Mouse (Mus musculus): ENCODE measurements at regions not wholly inside any gene's neighbourhood (a gene's known extent, or its start where the extent isn't known, plus 50 kb on each side); places are given as distances from the start of the nearest gene placed in this dataset.

- no peak for DNase-seq (ENCODE audit: low spot score)
- H3K27me3 ChIP-seq (ENCODE audit: control insufficient read depth, insufficient read depth, low read length), result no peaks in the 10 kb centered on the region
- H3K9me3 ChIP-seq (ENCODE audit: control insufficient read depth, low read length), result no peaks in the 10 kb centered on the region
- no peak overlapping the region for H3K9ac ChIP-seq (ENCODE audit: low read length)
- H3K36me3 ChIP-seq (ENCODE audit: control insufficient read depth, insufficient read depth, low read length), result no peaks in the 10 kb centered on the region
- H3K4me2 ChIP-seq (ENCODE audit: low read depth, severe bottlenecking), result no peak overlapping the region
- WGBS, result 70% methylated on average over 8 of the region's 8 CpGs
- ATAC-seq (ENCODE audit: insufficient number of reproducible peaks, low FRiP score, low TSS enrichment, low read depth), result peak; percentile 42; the same call in 1 of the 2 replicates
- H3K4me3 ChIP-seq (ENCODE audit: low read depth, low read length), result no peak overlapping the region
- peak overlapping the region; percentile 47; the same call in 1 of the 2 replicates for H3K27ac ChIP-seq (replicated peaks; ENCODE audit: low read depth, low read length)
- peaks cover 17% of the 10 kb centered on the region; the same call in 1 of the 2 replicates for H3K4me1 ChIP-seq (ENCODE audit: control insufficient read depth, insufficient read depth, low read length)
Measured at GRCm38 (mm10) chr1:71897464-71898051, 244.6 kb upstream of the Fn1 start.

GRCm38 (mm10) chr1:71896141-71896725 lies 243.2 kb upstream of the Fn1 start:
- no peak overlapping the region for H3K4me2 ChIP-seq (ENCODE audit: low read depth, severe bottlenecking)
- 70% methylated on average over 11 of the region's 11 CpGs for WGBS

GRCm38 (mm10) chr1:71893636-71894035 lies 240.6 kb upstream of the Fn1 start:
- H3K9ac ChIP-seq (ENCODE audit: low read length), result no peak overlapping the region
- DNase-seq (ENCODE audit: low spot score) (peak; percentile 53), ATAC-seq (ENCODE audit: insufficient number of reproducible peaks, low FRiP score, low TSS enrichment, low read depth) (no peak)
- no peak overlapping the region for H3K4me3 ChIP-seq (ENCODE audit: low read depth, low read length)
- H3K4me1 ChIP-seq (ENCODE audit: control insufficient read depth, insufficient read depth, low read length), result peaks cover 17% of the 10 kb centered on the region; the same call in 1 of the 2 replicates
- no peak overlapping the region for H3K4me2 ChIP-seq (ENCODE audit: low read depth, severe bottlenecking)
- 10% methylated on average over 5 of the region's 5 CpGs for WGBS
- no peaks in the 10 kb centered on the region for H3K36me3 ChIP-seq (ENCODE audit: control insufficient read depth, insufficient read depth, low read length)
- no peaks in the 10 kb centered on the region for H3K9me3 ChIP-seq (ENCODE audit: control insufficient read depth, low read length)
- no peak overlapping the region for H3K27ac ChIP-seq (replicated peaks; ENCODE audit: low read depth, low read length)
- no peaks in the 10 kb centered on the region for H3K27me3 ChIP-seq (ENCODE audit: control insufficient read depth, insufficient read depth, low read length)

More at GRCm38 (mm10) chr1:71896141-71896725, 243.2 kb upstream of the Fn1 start:
- H3K4me1 ChIP-seq (ENCODE audit: control insufficient read depth, insufficient read depth, low read length), result peaks cover 17% of the 10 kb centered on the region; the same call in 1 of the 2 replicates
- H3K27me3 ChIP-seq (ENCODE audit: control insufficient read depth, insufficient read depth, low read length), result no peaks in the 10 kb centered on the region
- ATAC-seq (ENCODE audit: insufficient number of reproducible peaks, low FRiP score, low TSS enrichment, low read depth), result no peak
- H3K4me3 ChIP-seq (ENCODE audit: low read depth, low read length), result no peak overlapping the region
- H3K36me3 ChIP-seq (ENCODE audit: control insufficient read depth, insufficient read depth, low read length), result no peaks in the 10 kb centered on the region
- H3K27ac ChIP-seq (replicated peaks; ENCODE audit: low read depth, low read length), result no peak overlapping the region
- H3K9ac ChIP-seq (ENCODE audit: low read length), result no peak overlapping the region
- no peaks in the 10 kb centered on the region for H3K9me3 ChIP-seq (ENCODE audit: control insufficient read depth, low read length)
- DNase-seq (ENCODE audit: low spot score), result no peak

GRCm38 (mm10) chr1:71887809-71888208 lies 234.8 kb upstream of the Fn1 start:
- Histone ChIP-seq H3K4me1 (ENCODE audit: control insufficient read depth, insufficient read depth, low read length) (no peaks in the 10 kb centered on the region), H3K27ac (replicated peaks; ENCODE audit: low read depth, low read length) (no peak overlapping the region), H3K36me3 (ENCODE audit: control insufficient read depth, insufficient read depth, low read length) (no peaks in the 10 kb centered on the region), H3K4me3 (ENCODE audit: low read depth, low read length) (no peak overlapping the region), H3K4me2 (ENCODE audit: low read depth, severe bottlenecking) (no peak overlapping the region), H3K9me3 (ENCODE audit: control insufficient read depth, low read length) (no peaks in the 10 kb centered on the region), H3K9ac (ENCODE audit: low read length) (no peak overlapping the region), H3K27me3 (ENCODE audit: control insufficient read depth, insufficient read depth, low read length) (no peaks in the 10 kb centered on the region)
- no peak for DNase-seq (ENCODE audit: low spot score)
- ATAC-seq (ENCODE audit: insufficient number of reproducible peaks, low FRiP score, low TSS enrichment, low read depth), result no peak
- WGBS, result 89% methylated on average over 3 of the region's 3 CpGs

- WGBS, result 85% methylated on average over 6 of the region's 6 CpGs
Measured at GRCm38 (mm10) chr1:71886903-71887302, 233.9 kb upstream of the Fn1 start.

GRCm38 (mm10) chr1:71886233-71886632 lies 233.2 kb upstream of the Fn1 start:
- 0 out of 2 replicates have a peak overlapping the region, but pooled peaks have one; percentile 26 for H3K27ac ChIP-seq (replicated peaks; ENCODE audit: low read depth, low read length)
- H3K9me3 ChIP-seq (ENCODE audit: control insufficient read depth, low read length), result no peaks in the 10 kb centered on the region
- ATAC-seq (ENCODE audit: insufficient number of reproducible peaks, low FRiP score, low TSS enrichment, low read depth) (no peak), DNase-seq (ENCODE audit: low spot score) (no peak)
- WGBS, result 80% methylated on average over 5 of the region's 5 CpGs
- no peaks in the 10 kb centered on the region for H3K4me1 ChIP-seq (ENCODE audit: control insufficient read depth, insufficient read depth, low read length)
- H3K4me2 ChIP-seq (ENCODE audit: low read depth, severe bottlenecking), result no peak overlapping the region
- no peaks in the 10 kb centered on the region for H3K27me3 ChIP-seq (ENCODE audit: control insufficient read depth, insufficient read depth, low read length)
- no peak overlapping the region for H3K4me3 ChIP-seq (ENCODE audit: low read depth, low read length)
- H3K9ac ChIP-seq (ENCODE audit: low read length), result no peak overlapping the region
- H3K36me3 ChIP-seq (ENCODE audit: control insufficient read depth, insufficient read depth, low read length), result no peaks in the 10 kb centered on the region

More at GRCm38 (mm10) chr1:71886903-71887302, 233.9 kb upstream of the Fn1 start:
- H3K9ac ChIP-seq (ENCODE audit: low read length), result no peak overlapping the region
- ATAC-seq (ENCODE audit: insufficient number of reproducible peaks, low FRiP score, low TSS enrichment, low read depth) (no peak), DNase-seq (ENCODE audit: low spot score) (no peak)
- H3K9me3 ChIP-seq (ENCODE audit: control insufficient read depth, low read length), result no peaks in the 10 kb centered on the region
- H3K27me3 ChIP-seq (ENCODE audit: control insufficient read depth, insufficient read depth, low read length), result no peaks in the 10 kb centered on the region
- H3K27ac ChIP-seq (replicated peaks; ENCODE audit: low read depth, low read length), result no peak overlapping the region
- H3K4me1 ChIP-seq (ENCODE audit: control insufficient read depth, insufficient read depth, low read length), result no peaks in the 10 kb centered on the region
- H3K4me3 ChIP-seq (ENCODE audit: low read depth, low read length), result no peak overlapping the region
- no peaks in the 10 kb centered on the region for H3K36me3 ChIP-seq (ENCODE audit: control insufficient read depth, insufficient read depth, low read length)
- no peak overlapping the region for H3K4me2 ChIP-seq (ENCODE audit: low read depth, severe bottlenecking)

GRCm38 (mm10) chr1:71881851-71882250 lies 228.9 kb upstream of the Fn1 start:
- Histone ChIP-seq H3K4me3 (ENCODE audit: low read depth, low read length) (no peak overlapping the region), H3K27me3 (ENCODE audit: control insufficient read depth, insufficient read depth, low read length) (no peaks in the 10 kb centered on the region), H3K36me3 (ENCODE audit: control insufficient read depth, insufficient read depth, low read length) (no peaks in the 10 kb centered on the region), H3K27ac (replicated peaks; ENCODE audit: low read depth, low read length) (no peak overlapping the region), H3K4me1 (ENCODE audit: control insufficient read depth, insufficient read depth, low read length) (0 out of 2 replicates have a peak, but pooled peaks cover 1% of the 10 kb centered on the region), H3K9me3 (ENCODE audit: control insufficient read depth, low read length) (no peaks in the 10 kb centered on the region), H3K9ac (ENCODE audit: low read length) (no peak overlapping the region), H3K4me2 (ENCODE audit: low read depth, severe bottlenecking) (no peak overlapping the region)
- ATAC-seq (ENCODE audit: insufficient number of reproducible peaks, low FRiP score, low TSS enrichment, low read depth) (no peak), DNase-seq (ENCODE audit: low spot score) (no peak)
- 96% methylated on average over 12 of the region's 12 CpGs for WGBS

- ATAC-seq (ENCODE audit: insufficient number of reproducible peaks, low FRiP score, low TSS enrichment, low read depth) (no peak), DNase-seq (ENCODE audit: low spot score) (no peak)
- Histone ChIP-seq H3K4me3 (ENCODE audit: low read depth, low read length) (no peak overlapping the region), H3K4me1 (ENCODE audit: control insufficient read depth, insufficient read depth, low read length) (0 out of 2 replicates have a peak, but pooled peaks cover 3% of the 10 kb centered on the region), H3K27me3 (ENCODE audit: control insufficient read depth, insufficient read depth, low read length) (no peaks in the 10 kb centered on the region), H3K36me3 (ENCODE audit: control insufficient read depth, insufficient read depth, low read length) (no peaks in the 10 kb centered on the region), H3K9me3 (ENCODE audit: control insufficient read depth, low read length) (no peaks in the 10 kb centered on the region), H3K4me2 (ENCODE audit: low read depth, severe bottlenecking) (no peak overlapping the region), H3K9ac (ENCODE audit: low read length) (no peak overlapping the region), H3K27ac (replicated peaks; ENCODE audit: low read depth, low read length) (no peak overlapping the region; the same call in 1 of the 2 replicates)
- 84% methylated on average over 4 of the region's 4 CpGs for WGBS
Measured at GRCm38 (mm10) chr1:71881191-71881590, 228.2 kb upstream of the Fn1 start.
